Mouse (Mus musculus) liver, postnatal 0 days (tissue): ENCODE measurements around the gene Dnm1.

Experiments used
- CTCF ChIP-seq: sonication (generic); IDR thresholded peaks from 2 replicates; pipeline ENCODE4 v1.5.1; 2016; ENCODE audit warnings: antibody characterized with exemption, low read depth
- EP300 ChIP-seq: IDR thresholded peaks from 2 replicates; pipeline ENCODE4 v1.6.1; 2016; ENCODE audit warnings: antibody characterized with exemption, low read depth, mild to moderate bottlenecking

DNA sequence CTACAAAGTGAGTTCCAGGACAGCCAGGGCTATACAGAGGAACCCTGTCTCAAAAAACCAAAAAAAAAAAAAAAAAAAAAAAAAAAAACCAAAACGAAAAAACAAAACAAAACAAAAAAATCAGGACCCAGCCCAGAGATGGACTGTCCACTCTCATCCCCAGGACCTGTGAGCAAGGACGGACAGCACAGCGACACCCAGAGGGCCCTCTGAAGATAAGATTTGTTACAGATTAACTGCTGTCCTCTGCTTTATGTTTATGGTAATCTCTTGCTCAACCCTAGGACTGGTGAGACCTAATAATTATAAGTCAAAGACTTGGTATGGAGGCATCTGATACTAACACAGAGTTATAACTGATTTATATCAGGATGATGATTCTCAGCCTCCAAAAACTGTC, 77.3 kb downstream of the Dnm1 start:
- TF ChIP-seq CTCF = peak; percentile 37; the same call in 1 of the 2 replicates
- TF ChIP-seq EP300 = no peak
